Mouse (Mus musculus): ENCODE data around the gene Pim1. TPM values are rescaled to one million over a fixed set of nuclear protein-coding genes. Genes with fewer than 3 reads are reported as not detected.
A peak's percentile ranks its signal among the peaks of the same experiment; 100 is the strongest.

Gene Pim1
- total RNA-seq, 2 experiments from 2014 or later: 18.8 to 25.4 TPM

DNA sequence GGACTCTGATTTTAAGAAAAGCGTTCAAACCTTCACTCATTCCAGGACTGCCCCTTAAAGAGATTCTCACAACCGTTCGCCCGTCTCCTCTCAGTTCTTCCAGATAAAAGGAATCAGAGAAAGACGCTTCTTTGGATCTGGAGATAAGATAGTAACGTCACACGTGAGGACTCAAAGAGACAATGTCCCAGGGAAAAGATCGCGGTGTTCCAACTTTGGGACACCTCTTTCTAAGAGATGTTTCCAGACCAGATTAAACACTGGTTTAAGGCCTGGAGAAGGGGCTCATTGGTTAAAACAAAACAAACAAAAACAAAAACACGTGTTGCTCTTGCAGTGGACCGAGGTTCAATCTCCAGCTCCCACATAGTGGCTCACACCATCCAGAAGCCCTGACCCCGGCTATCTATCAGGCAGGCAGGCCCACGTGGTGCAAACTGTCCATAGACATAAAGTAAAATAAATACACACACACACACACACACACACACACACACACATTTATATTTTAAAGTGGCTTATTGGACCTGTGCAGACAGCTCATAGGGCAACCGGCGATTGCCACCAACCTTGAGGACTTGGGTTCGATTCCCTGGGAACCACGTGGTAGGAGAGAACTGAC is 25.9 kb upstream of the Pim1 start:
- DNase-seq (ENCODE audit: low spot score): no peak

DNA sequence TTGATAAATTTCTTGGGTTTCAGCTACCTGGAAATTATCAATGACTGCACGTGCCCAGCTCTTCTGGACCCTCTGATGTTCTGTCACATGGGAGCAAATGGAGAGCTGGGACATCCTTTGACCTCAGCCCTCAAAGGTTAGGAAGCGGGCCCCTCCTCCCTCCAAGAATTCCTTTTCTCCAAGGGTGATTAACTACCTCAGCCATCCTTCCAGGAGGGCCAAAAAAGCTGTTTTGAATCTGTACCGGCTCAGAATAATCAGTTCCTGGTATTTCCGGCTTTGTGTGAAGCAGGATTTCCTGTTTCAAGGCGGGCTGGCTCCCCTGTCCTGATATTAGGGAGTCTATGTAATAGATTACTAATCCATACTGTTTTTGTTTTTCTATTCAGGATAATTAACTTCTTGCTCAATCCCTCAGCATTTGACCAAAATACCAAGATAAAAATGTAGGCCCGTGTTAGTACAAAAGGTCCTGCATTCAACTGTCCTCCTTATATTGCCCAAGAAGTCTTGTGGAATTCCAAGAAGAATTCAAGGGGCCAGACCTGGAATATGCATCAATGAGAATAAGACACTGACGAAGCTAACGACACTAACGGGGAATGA is 25.0 kb upstream of the Pim1 start:
- no peak for DNase-seq (ENCODE audit: low spot score)

DNA sequence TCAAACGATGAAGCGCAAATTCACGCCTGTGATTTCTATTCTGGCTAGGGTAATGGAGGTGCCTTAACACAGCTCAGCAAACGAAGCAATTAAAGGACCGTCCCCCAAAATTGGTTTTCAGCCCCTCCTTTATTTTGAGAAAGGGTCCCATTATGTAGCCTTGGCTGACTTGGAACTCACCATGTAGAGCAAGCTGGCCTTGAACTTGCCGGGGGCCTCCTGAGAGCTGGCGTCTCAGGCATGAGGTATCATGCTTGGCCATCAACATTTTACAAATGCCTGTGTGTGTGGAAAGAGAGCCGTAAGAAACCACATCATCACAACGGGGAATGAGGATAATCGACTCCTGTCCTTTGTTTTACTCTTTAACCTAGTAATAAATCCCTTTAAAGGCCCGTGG is 23.5 kb upstream of the Pim1 start:
- no peak for DNase-seq (ENCODE audit: low spot score)

DNA sequence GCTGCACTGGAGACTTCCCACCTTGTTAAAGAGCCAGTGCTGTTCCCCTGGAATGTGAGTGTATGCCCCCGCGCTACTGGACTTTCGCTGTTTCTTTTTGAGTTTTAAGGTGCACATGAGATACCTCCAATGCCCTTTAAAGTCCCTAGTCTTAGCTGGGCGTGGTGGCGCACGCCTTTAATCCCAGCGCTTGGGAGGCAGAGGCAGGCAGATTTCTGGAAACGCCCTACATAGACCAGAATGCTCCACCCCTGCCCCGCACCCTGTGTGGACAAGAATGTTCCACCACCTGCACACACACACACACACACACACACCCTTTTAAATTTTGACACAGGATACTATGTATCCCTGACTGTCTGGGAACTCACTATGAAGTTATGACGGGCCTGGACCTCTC is 17.1 kb upstream of the Pim1 start:
- no peak for DNase-seq (ENCODE audit: low spot score)

GRCm38 (mm10) chr17:29474036-29474435 is 16.5 kb upstream of the Pim1 start:
- DNase-seq (ENCODE audit: low spot score): no peak

DNA sequence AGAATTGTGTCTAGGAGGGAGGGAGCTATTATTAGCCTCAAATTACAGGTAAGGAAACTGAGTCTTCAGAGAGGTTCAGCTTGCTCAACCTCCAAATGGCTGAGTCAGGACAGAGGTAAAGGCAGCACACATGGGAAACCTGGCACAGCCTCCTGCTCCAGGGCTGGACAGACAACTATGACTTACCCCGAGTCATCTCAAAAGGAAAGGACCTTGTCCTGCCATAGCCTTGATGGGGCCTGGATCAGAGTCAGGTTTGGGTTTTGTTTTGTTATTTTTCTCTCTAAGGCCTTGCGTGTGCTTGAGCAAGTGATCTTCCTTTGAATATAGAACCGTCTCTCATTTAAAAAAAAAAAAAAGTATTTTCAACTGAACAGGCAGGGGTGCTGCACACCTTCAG is 15.4 kb upstream of the Pim1 start:
- DNase-seq (ENCODE audit: low spot score): no peak

- DNase-seq (ENCODE audit: low spot score): no peak
These were observed 14.1 kb upstream of the Pim1 start for GRCm38 (mm10) chr17:29476461-29476860.

- no peak for DNase-seq (ENCODE audit: low spot score)
These were observed 13.2 kb upstream of the Pim1 start for GRCm38 (mm10) chr17:29477357-29477756.

GRCm38 (mm10) chr17:29478271-29478670 is 12.3 kb upstream of the Pim1 start:
- no peak for DNase-seq (ENCODE audit: low spot score)

GRCm38 (mm10) chr17:29480256-29480655 is 10.3 kb upstream of the Pim1 start:
- DNase-seq (ENCODE audit: low spot score): no peak

DNA sequence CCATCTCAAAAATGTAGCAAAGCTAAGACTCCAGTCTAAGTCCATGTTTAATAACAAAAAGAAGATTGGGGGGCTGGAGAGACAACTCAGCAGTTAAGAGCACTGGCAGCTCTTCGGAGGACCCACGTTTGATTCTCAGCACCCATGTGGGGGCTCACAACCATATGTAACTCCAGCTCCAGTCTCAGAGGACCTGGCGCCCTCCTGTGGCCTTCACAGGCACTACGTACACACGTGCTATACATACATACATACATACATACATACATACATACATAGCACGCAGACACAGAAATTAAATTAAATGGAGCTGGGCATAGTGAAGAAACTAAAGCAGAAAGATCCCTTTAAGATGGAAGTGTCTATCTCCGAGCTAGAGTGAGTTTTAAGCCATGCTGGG is 7.9 kb upstream of the Pim1 start:
- no peak for DNase-seq (ENCODE audit: low spot score)

GRCm38 (mm10) chr17:29483282-29483681 is 7.3 kb upstream of the Pim1 start:
- DNase-seq (ENCODE audit: low spot score): no peak

DNA sequence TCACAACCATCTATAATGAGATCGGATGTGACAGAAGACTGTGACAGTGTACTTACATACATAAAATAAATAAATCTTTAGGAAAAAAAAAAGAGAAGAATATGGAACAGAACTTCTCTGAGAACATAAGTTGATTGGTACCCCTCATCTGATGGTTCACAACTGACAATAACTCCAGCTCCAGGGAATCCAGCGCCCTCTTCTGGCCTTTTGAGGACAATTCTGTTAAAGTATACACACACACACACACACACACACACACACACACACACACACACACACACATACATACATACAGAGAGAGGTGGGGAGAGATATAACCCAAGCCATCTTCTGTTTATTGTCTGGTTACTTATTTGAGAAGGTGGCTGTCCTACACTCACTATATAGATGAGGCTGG is 6.1 kb upstream of the Pim1 start:
- DNase-seq (ENCODE audit: low spot score): no peak

DNA sequence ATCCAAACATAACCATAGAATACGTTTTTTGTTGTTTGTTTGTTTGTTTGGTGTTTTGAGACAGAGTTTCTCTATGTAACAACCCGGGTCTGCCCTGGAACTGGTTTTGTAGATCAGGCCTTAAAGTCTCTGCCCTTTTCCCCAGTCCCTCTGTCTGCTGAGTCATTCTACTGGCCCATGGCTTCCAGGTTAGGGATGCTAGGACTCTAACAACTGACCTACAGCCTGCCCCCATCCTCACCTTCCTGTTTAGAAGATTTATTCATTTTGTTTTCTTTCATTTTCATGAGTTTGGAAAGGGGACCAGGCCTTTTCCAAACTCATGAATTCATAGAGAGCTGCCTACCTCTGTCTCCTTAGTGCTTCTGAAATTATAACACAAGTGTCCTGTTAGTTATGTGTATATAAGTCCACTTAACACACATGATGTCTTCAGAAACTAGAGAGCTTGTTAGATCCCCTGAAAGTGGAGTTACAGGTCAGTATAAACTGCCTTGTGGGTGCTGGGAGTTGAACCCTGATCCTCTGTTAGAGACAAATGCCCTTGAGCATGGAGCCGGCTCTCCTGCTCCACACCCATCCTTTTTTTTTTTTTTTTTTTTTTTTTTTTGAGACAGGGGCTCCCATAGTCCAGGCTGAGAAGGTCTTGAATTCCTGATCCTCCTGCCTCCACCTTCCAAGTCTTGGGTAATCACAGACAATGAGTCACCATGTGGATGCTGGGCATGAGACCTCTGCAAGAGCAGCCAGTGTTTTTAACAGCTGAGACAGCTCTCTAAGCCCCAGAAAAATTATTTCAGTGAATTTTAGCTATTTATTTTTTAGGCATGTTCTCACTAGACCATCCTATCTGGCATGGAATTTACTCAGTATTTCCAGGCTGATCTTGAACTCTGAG is 5.0 kb upstream of the Pim1 start:
- DNase-seq (ENCODE audit: low spot score): no peak

DNA sequence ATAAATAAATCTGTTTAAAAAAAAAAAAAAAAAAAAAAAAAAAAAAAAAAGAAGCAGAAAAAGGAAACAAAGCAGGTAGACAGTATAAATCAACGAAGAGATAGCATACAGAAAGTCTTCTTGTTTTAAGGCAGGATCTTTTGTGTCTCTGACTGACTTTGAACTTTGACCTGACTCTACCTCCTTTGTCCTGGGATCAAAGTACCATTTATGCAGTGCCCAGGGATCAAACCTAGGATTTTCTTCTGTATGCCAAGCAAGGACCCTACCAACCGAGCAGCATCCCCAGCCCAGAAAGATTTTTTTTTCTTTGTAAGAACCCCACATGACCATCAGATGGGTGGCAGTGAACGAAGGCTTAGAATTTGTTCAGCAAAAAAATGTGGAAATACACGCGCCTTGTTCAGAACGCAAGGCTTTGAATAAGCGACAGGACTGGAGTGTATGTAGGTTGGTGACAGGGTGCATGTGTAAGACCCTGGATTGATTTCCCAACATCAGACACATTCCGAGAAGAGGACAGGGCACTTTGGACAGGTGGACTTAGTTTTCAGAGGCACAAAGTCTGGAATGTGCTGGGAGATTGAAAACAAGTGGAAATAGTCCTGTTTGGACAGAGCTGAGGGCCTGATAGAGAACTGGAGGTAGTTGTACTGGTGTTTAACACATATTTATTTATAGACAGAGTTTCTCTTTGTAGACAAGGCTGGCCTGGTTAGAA is 2.1 kb upstream of the Pim1 start:
- DNase-seq (ENCODE audit: low spot score): no peak

DNA sequence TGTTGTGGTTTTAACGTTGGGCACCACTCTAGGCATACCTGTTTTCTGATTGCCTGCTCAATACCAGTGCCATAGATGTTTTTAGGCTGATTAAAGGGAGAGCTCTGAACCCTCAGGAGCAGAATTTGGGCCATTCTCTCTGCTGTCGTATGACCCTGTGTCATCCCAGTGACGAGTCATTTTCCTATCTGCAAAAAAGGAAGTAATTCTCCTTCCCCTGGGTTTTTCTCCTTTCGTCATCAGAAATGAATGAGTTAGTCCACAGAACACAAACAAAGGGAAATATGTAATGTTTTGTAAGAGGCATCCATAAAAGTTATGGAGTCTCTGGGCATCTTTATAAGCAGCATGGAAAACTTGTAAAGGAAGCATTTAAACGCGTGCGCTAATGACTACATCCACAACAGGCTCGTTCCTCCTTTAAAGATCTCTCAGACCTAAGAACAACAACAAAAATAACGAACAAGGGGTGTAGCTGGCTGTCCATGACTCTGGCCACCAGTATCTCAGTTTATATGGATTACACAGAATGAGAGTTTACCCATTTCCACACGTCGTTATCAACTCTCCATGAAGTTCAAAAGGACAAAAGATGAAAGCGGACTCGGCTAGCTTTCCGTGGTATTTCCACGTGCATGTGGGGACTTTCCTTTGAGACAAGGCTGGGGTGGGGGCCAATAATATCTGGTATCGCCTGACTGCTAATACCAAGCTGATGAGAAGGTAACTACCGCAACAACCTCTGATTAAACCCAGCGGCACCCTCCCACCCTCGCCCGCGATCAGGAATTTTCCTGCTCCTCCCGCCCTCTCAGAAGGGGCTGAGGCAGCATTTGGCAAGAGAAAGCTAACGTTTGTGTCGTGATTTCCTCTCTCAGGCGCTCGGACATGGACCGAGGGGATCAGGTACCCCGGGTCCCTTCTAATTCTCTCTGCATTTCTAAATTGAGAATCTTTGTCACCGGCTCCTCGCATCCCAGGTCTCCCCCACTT is 1.3 kb upstream of the Pim1 start:
- peak; percentile 27 for DNase-seq (ENCODE audit: low spot score)

GRCm38 (mm10) chr17:29489971-29490712 is 411 bp upstream of the Pim1 start:
- DNase-seq (ENCODE audit: low spot score): peak; percentile 97

- DNase-seq (ENCODE audit: low spot score): peak; percentile 78
These were observed 1.2 kb downstream of the Pim1 start for GRCm38 (mm10) chr17:29491591-29492268.
